Mouse (Mus musculus): Measurements from ENCODE around the gene Fbxl8. TPM values are rescaled to one million over a fixed set of nuclear protein-coding genes. Genes with fewer than 3 reads are reported as not detected.
A peak's percentile ranks its signal among the peaks of the same experiment; 100 is the strongest.

The Fbxl8 gene
- total RNA-seq, 2 experiments from 2014 or later, result 0.52 to 1.1 TPM

- no peak for DNase-seq (ENCODE audit: low spot score in 2 of 2)
Measured at GRCm38 (mm10) chr8:105303396-105303795, 38.9 kb downstream of the Fbxl8 start.

- no peak for DNase-seq (ENCODE audit: low spot score in 2 of 2)
Measured at GRCm38 (mm10) chr8:105303874-105304273, 39.4 kb downstream of the Fbxl8 start.

GRCm38 (mm10) chr8:105304325-105305210 is 40.1 kb downstream of the Fbxl8 start:
- DNase-seq (ENCODE audit: low spot score in 2 of 2), result no peak

- peak in 1 of 2 experiments; percentile 55 for DNase-seq (ENCODE audit: low spot score in 2 of 2)
Measured at GRCm38 (mm10) chr8:105305211-105306145, 41.0 kb downstream of the Fbxl8 start, which contains the start of gene Elmo3. Gene Elmo3, plus strand, starts transcription at chr8:105305601.

GRCm38 (mm10) chr8:105306146-105306691 is 41.8 kb downstream of the Fbxl8 start:
- no peak for DNase-seq (ENCODE audit: low spot score in 2 of 2)

- no peak for DNase-seq (ENCODE audit: low spot score in 2 of 2)
Measured at GRCm38 (mm10) chr8:105307670-105308069, 43.2 kb downstream of the Fbxl8 start.

- DNase-seq (ENCODE audit: low spot score in 2 of 2), result no peak
Measured at GRCm38 (mm10) chr8:105308428-105308827, 44.0 kb downstream of the Fbxl8 start.

GRCm38 (mm10) chr8:105309142-105309847 is 44.8 kb downstream of the Fbxl8 start:
- no peak for DNase-seq (ENCODE audit: low spot score in 2 of 2)

GRCm38 (mm10) chr8:105310118-105310517 is 45.7 kb downstream of the Fbxl8 start:
- no peak for DNase-seq (ENCODE audit: low spot score in 2 of 2)

- DNase-seq (ENCODE audit: low spot score in 2 of 2), result no peak
Measured at GRCm38 (mm10) chr8:105311718-105312117, 47.3 kb downstream of the Fbxl8 start.

- no peak for DNase-seq (ENCODE audit: low spot score in 2 of 2)
Measured at GRCm38 (mm10) chr8:105312891-105313481, 48.5 kb downstream of the Fbxl8 start.

- no peak for DNase-seq (ENCODE audit: low spot score in 2 of 2)
Measured at GRCm38 (mm10) chr8:105313622-105314402, 49.4 kb downstream of the Fbxl8 start.

- DNase-seq (ENCODE audit: low spot score in 2 of 2), result no peak
Measured at GRCm38 (mm10) chr8:105315073-105315769, 50.8 kb downstream of the Fbxl8 start.

GRCm38 (mm10) chr8:105317941-105318340 is 53.5 kb downstream of the Fbxl8 start:
- no peak for DNase-seq (ENCODE audit: low spot score in 2 of 2)

GRCm38 (mm10) chr8:105318662-105319190 is 54.3 kb downstream of the Fbxl8 start:
- DNase-seq (ENCODE audit: low spot score in 2 of 2), result no peak

Data from layer of hippocampus, postnatal 14 days (tissue).